Mouse (Mus musculus): ENCODE data around the gene Sec24b. TPM values are rescaled to one million over a fixed set of nuclear protein-coding genes. Genes with fewer than 3 reads are reported as not detected.

Gene Sec24b
- total and polyA plus RNA-seq, 3 experiments, result 29.8 to 33.2 (median 30.8) TPM

GRCm38 (mm10) chr3:129939058-129939457, 122.3 kb downstream of the Sec24b start:
- H3K27ac ChIP-seq, result no peak overlapping the region
- TF ChIP-seq EP300 (IDR thresholded peaks at IDR 0.05; ENCODE audit: insufficient read depth, low read depth, low read length) (no peak), CTCF (IDR thresholded peaks at IDR 0.05) (no peak)
- intact Hi-C loops (cut with DNase I), result no loop called here

DNA sequence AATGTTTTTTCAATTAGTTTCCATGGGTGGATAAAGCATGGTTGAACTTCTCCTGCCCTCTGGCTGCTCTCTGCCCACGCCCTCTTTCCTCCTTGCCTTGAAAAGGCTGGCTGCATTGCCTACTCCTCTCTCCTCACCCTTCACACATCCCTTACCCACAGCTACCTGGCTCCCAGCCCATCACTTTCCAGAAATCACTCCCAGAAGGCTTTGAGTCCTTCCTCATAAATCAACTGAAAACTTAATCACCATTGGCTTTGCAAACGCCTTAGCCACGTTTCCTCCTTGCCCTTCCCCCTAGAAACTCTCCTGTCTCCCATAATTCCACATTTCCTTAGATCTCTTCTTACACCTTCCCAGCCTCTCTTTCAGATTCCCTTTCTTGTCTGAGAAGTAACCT, 123.5 kb downstream of the Sec24b start:
- 33% methylated on average over 3 of the region's 3 CpGs for WGBS
- H3K4me1 ChIP-seq (ENCODE audit: control insufficient read depth, insufficient read depth, low read length), result no peaks in the 10 kb centered on the region; the same call in 1 of the 2 replicates
- no peak overlapping the region for H3K9ac ChIP-seq (ENCODE audit: low read depth, low read length)
- DNase-seq, result no peak
- H3K36me3 ChIP-seq (ENCODE audit: control insufficient read depth, insufficient read depth, low read length), result no peaks in the 10 kb centered on the region
- no peaks in the 10 kb centered on the region for H3K27me3 ChIP-seq (ENCODE audit: control insufficient read depth, insufficient read depth, low read length)
- intact Hi-C loops (cut with DNase I), result no loop called here
- TF ChIP-seq CTCF (IDR thresholded peaks at IDR 0.05) (no peak), POLR2A (IDR thresholded peaks at IDR 0.05; ENCODE audit: insufficient read depth, low read depth, low read length) (no peak), EP300 (IDR thresholded peaks at IDR 0.05; ENCODE audit: insufficient read depth, low read depth, low read length) (no peak)
- no peaks in the 10 kb centered on the region for H3K79me2 ChIP-seq (replicated peaks; ENCODE audit: control insufficient read depth, insufficient read depth, low read length)
- no peak overlapping the region for H3K27ac ChIP-seq
- no peak overlapping the region for H3K4me3 ChIP-seq

More at GRCm38 (mm10) chr3:129939058-129939457, 122.3 kb downstream of the Sec24b start:
- no peak overlapping the region for H3K4me3 ChIP-seq
- DNase-seq, result no peak
- no peaks in the 10 kb centered on the region for H3K27me3 ChIP-seq (ENCODE audit: control insufficient read depth, insufficient read depth, low read length)
- no peaks in the 10 kb centered on the region for H3K36me3 ChIP-seq (ENCODE audit: control insufficient read depth, insufficient read depth, low read length)
- no peaks in the 10 kb centered on the region for H3K79me2 ChIP-seq (replicated peaks; ENCODE audit: control insufficient read depth, insufficient read depth, low read length)
- WGBS, result 48% methylated on average over 7 of the region's 7 CpGs
- no peak overlapping the region for H3K9ac ChIP-seq (ENCODE audit: low read depth, low read length)
- no peaks in the 10 kb centered on the region; the same call in 1 of the 2 replicates for H3K4me1 ChIP-seq (ENCODE audit: control insufficient read depth, insufficient read depth, low read length)

GRCm38 (mm10) chr3:129936561-129936960, 124.8 kb downstream of the Sec24b start:
- no peak for DNase-seq
- H3K79me2 ChIP-seq (replicated peaks; ENCODE audit: control insufficient read depth, insufficient read depth, low read length), result no peaks in the 10 kb centered on the region
- no peak overlapping the region for H3K4me3 ChIP-seq
- intact Hi-C loops (cut with DNase I), result no loop called here
- TF ChIP-seq EP300 (IDR thresholded peaks at IDR 0.05; ENCODE audit: insufficient read depth, low read depth, low read length) (no peak), POLR2A (IDR thresholded peaks at IDR 0.05; ENCODE audit: insufficient read depth, low read depth, low read length) (no peak), CTCF (IDR thresholded peaks at IDR 0.05) (no peak)
- H3K27ac ChIP-seq, result no peak overlapping the region
- H3K9ac ChIP-seq (ENCODE audit: low read depth, low read length), result no peak overlapping the region
- H3K27me3 ChIP-seq (ENCODE audit: control insufficient read depth, insufficient read depth, low read length), result no peaks in the 10 kb centered on the region
- 65% methylated on average over 9 of the region's 9 CpGs for WGBS
- no peaks in the 10 kb centered on the region for H3K36me3 ChIP-seq (ENCODE audit: control insufficient read depth, insufficient read depth, low read length)
- H3K4me1 ChIP-seq (ENCODE audit: control insufficient read depth, insufficient read depth, low read length), result no peaks in the 10 kb centered on the region; the same call in 1 of the 2 replicates

Other genes with a start within 250 kb of the Sec24b start
- not detected for gene Rrh, start 239.0 kb downstream of the Sec24b start, total RNA-seq (2021)
- gene Rrh, start 239.0 kb downstream of the Sec24b start, polyA plus RNA-seq (2012; rRNA removed), result not detected in 2 replicates
- gene Gar1, start 230.2 kb downstream of the Sec24b start, total RNA-seq (2021), result 10 to 100 TPM; 16.6 to 23.0 TPM
- 11.4 and 19.7 TPM in 2 replicates for gene Gar1, start 230.2 kb downstream of the Sec24b start, polyA plus RNA-seq (2012; rRNA removed)
- under 1 TPM; 0.27 to 0.55 TPM for gene Cfi, start 225.7 kb downstream of the Sec24b start, total RNA-seq (2021)
- gene Cfi, start 225.7 kb downstream of the Sec24b start, polyA plus RNA-seq (2012; rRNA removed), result 0.23 and 0.31 TPM in 2 replicates
- 10 to 100 TPM; 57.1 to 74.0 TPM for gene Pla2g12a, start 182.9 kb downstream of the Sec24b start, total RNA-seq (2021)
- gene Pla2g12a, start 182.9 kb downstream of the Sec24b start, polyA plus RNA-seq (2012; rRNA removed), result 47.5 and 49.7 TPM in 2 replicates
- gene Casp6, start 160.1 kb downstream of the Sec24b start, total RNA-seq (2021), result 10 to 100 TPM; 10.4 to 11.2 TPM
- gene Casp6, start 160.1 kb downstream of the Sec24b start, polyA plus RNA-seq (2012; rRNA removed), result 16.9 and 23.6 TPM in 2 replicates
- 1 to 10 TPM; 1.6 to 2.2 TPM for gene Mcub, start 91.3 kb downstream of the Sec24b start, total RNA-seq (2021)
- 2.1 and 3.6 TPM in 2 replicates for gene Mcub, start 91.3 kb downstream of the Sec24b start, polyA plus RNA-seq (2012; rRNA removed)
- gene Col25a1, start 69.9 kb upstream of the Sec24b start, total RNA-seq (2021), result under 1 TPM; 0.21 to 0.39 TPM
- gene Col25a1, start 69.9 kb upstream of the Sec24b start, polyA plus RNA-seq (2012; rRNA removed), result 0.10 and 0.15 TPM in 2 replicates

All from heart, adult 2 months (tissue).